Mouse (Mus musculus) hindbrain, embryonic 13.5 days (tissue): ENCODE measurements at regions not wholly inside any gene's neighbourhood (a gene's known extent, or its start where the extent isn't known, plus 50 kb on each side); places are given as distances from the start of the nearest gene placed in this dataset.

Experiments
- ATAC-seq: fragments of 200-750 bp; cut with Nextera tagmentation; 2 replicates; pipeline ENCODE4 v1.8.0; 2017; ENCODE audit warnings: moderate TSS enrichment; ENCODE audit not compliant: low FRiP score
- H3K27ac ChIP-seq: fragments of 300-500 bp; sonication (generic); 2 replicates; pipeline ENCODE4 v1.5.1; 2015; ENCODE audit warnings: inconsistent platforms, mild to moderate bottlenecking, moderate library complexity
- H3K27me3 ChIP-seq: fragments of 300-500 bp; sonication (generic); 2 replicates; pipeline ENCODE4 v1.6.1; 2015; ENCODE audit warnings: mild to moderate bottlenecking, inconsistent platforms
- H3K36me3 ChIP-seq: fragments of 300-500 bp; sonication (generic); 2 replicates; pipeline ENCODE4 v1.6.1; 2015; ENCODE audit warnings: mild to moderate bottlenecking, inconsistent platforms
- H3K4me1 ChIP-seq: fragments of 300-500 bp; sonication (generic); replicated peaks from 2 replicates; pipeline ENCODE4 v1.6.1; 2015; ENCODE audit warnings: inconsistent platforms
- H3K4me2 ChIP-seq: fragments of 300-500 bp; sonication (generic); 2 replicates; pipeline ENCODE4 v1.6.1; 2015; ENCODE audit warnings: inconsistent platforms, mild to moderate bottlenecking, moderate library complexity
- H3K4me3 ChIP-seq: fragments of 300-500 bp; sonication (generic); 2 replicates; pipeline ENCODE4 v1.5.1; 2015; ENCODE audit warnings: mild to moderate bottlenecking, inconsistent platforms
- H3K9ac ChIP-seq: fragments of 300-500 bp; sonication (generic); 2 replicates; pipeline ENCODE4 v1.6.1; 2015; ENCODE audit warnings: mild to moderate bottlenecking, inconsistent platforms
- H3K9me3 ChIP-seq: fragments of 300-500 bp; sonication (generic); 2 replicates; pipeline ENCODE4 v1.6.1; 2016; ENCODE audit warnings: inconsistent platforms
- WGBS: fragments of 180-500 bp; shearing (Covaris S2); methylation state at CpG from one replicate; pipeline ENCODE4 v1.1.7; 2015; 5-methylcytosine and 5-hydroxymethylcytosine counted together

GRCm38 (mm10) chr1:71937168-71937567 is 274.9 kb downstream of the Mreg start:
- ATAC-seq, result no peak
- H3K9ac ChIP-seq, result no peak overlapping the region
- no peak overlapping the region for H3K4me3 ChIP-seq
- H3K4me1 ChIP-seq, result 0 out of 2 replicates have a peak, but pooled peaks cover 14% of the 10 kb centered on the region
- WGBS, result 74% methylated on average over 3 of the region's 3 CpGs
- no peaks in the 10 kb centered on the region for H3K27me3 ChIP-seq
- H3K9me3 ChIP-seq, result no peaks in the 10 kb centered on the region
- H3K36me3 ChIP-seq, result no peaks in the 10 kb centered on the region
- no peak overlapping the region for H3K27ac ChIP-seq
- no peak overlapping the region for H3K4me2 ChIP-seq

GRCm38 (mm10) chr1:71936501-71937129 is 275.5 kb downstream of the Mreg start:
- H3K36me3 ChIP-seq, result no peaks in the 10 kb centered on the region
- H3K4me3 ChIP-seq, result no peak overlapping the region
- no peak overlapping the region for H3K9ac ChIP-seq
- 0 out of 2 replicates have a peak, but pooled peaks cover 14% of the 10 kb centered on the region for H3K4me1 ChIP-seq
- H3K9me3 ChIP-seq, result no peaks in the 10 kb centered on the region
- WGBS, result 67% methylated on average over 5 of the region's 5 CpGs
- no peak overlapping the region for H3K27ac ChIP-seq
- ATAC-seq, result no peak
- H3K27me3 ChIP-seq, result no peaks in the 10 kb centered on the region
- H3K4me2 ChIP-seq, result no peak overlapping the region

DNA sequence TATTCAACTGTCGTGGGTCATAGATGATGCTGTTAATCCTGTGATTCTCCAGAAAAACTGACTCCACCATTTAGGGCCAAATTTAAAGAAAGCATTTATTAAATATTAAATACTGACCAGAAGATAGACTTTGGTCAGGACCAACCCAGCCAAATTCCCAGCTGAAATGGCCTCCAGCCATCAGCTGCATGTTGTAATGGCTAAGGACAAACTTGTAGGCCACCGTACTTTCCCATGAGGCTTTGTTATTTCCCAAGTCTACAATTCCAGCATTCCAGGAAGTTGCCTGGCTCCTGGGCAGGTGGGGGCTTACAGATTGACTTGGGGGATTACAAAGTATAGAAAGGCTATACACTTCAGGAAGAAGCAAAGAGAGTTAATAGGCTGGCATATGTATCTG is 272.5 kb upstream of the Fn1 start:
- WGBS, result 97% methylated on average over 2 of the region's 2 CpGs
- ATAC-seq, result no peak
- Histone ChIP-seq H3K4me3 (no peak overlapping the region), H3K9me3 (no peaks in the 10 kb centered on the region), H3K9ac (no peak overlapping the region), H3K4me1 (no peaks in the 10 kb centered on the region), H3K36me3 (no peaks in the 10 kb centered on the region), H3K4me2 (no peak overlapping the region), H3K27me3 (no peaks in the 10 kb centered on the region), H3K27ac (no peak overlapping the region)

DNA sequence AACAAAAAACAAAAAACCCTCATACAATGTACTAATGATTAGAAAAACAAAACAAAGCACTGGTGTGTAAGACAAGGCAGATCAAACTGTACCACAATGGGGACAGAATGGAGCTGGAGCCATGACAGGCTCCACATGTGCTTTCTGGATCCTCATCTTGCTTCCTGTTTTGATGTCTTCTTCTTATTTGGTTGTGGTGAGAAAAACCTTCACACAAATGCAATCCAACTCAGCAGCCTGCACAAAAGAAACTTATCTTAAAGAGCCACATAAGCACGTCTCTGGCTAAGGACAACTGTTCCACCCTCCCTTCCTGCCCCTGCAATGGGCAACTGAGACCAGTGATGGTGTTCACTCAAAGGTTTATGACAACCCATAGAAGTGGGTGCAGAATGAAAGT is 271.9 kb upstream of the Fn1 start:
- no peaks in the 10 kb centered on the region for H3K4me1 ChIP-seq
- no peak overlapping the region for H3K9ac ChIP-seq
- WGBS, result 83% methylated on average over 1 of the region's 1 CpGs
- no peak overlapping the region for H3K27ac ChIP-seq
- no peaks in the 10 kb centered on the region for H3K27me3 ChIP-seq
- no peaks in the 10 kb centered on the region for H3K36me3 ChIP-seq
- H3K4me2 ChIP-seq, result no peak overlapping the region
- ATAC-seq, result no peak
- no peaks in the 10 kb centered on the region for H3K9me3 ChIP-seq
- no peak overlapping the region for H3K4me3 ChIP-seq

DNA sequence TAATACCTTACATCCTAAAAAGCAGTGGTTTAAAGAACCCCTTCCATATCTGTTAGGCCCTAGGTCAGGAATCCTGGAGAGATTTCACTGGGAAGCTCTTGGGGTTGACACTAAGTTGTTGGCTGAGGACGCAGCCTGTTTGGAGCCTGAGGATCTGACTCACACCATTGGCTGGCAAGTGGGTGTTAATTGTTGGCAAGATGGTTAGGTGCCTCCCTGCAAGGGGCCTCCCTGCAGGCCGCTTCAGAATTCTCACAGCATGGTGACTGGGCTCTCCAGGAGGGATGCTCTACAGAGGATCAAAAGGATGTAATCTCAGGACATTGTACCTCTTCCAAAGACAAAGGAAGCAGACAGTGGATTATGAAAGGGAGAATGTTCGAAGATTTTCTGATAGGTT is 270.7 kb upstream of the Fn1 start:
- no peak overlapping the region for H3K9ac ChIP-seq
- H3K36me3 ChIP-seq, result no peaks in the 10 kb centered on the region
- no peak overlapping the region for H3K27ac ChIP-seq
- ATAC-seq, result no peak
- no peaks in the 10 kb centered on the region for H3K4me1 ChIP-seq
- WGBS, result 46% methylated on average over 3 of the region's 3 CpGs
- no peaks in the 10 kb centered on the region for H3K9me3 ChIP-seq
- H3K4me2 ChIP-seq, result no peak overlapping the region
- H3K4me3 ChIP-seq, result no peak overlapping the region
- H3K27me3 ChIP-seq, result no peaks in the 10 kb centered on the region

- Histone ChIP-seq H3K4me2 (no peak overlapping the region), H3K27ac (no peak overlapping the region), H3K9ac (no peak overlapping the region), H3K9me3 (0 out of 2 replicates have a peak, but pooled peaks cover 4% of the 10 kb centered on the region), H3K4me1 (no peaks in the 10 kb centered on the region), H3K36me3 (no peaks in the 10 kb centered on the region), H3K4me3 (no peak overlapping the region), H3K27me3 (no peaks in the 10 kb centered on the region)
- no peak for ATAC-seq
- WGBS, result 90% methylated on average over 2 of the region's 2 CpGs
Measured at GRCm38 (mm10) chr1:71921456-71921855, 268.5 kb upstream of the Fn1 start.

- no peak overlapping the region for H3K27ac ChIP-seq
- no peak for ATAC-seq
- 0 out of 2 replicates have a peak, but pooled peaks cover 4% of the 10 kb centered on the region for H3K9me3 ChIP-seq
- 95% methylated on average over 2 of the region's 2 CpGs for WGBS
- H3K4me3 ChIP-seq, result no peak overlapping the region
- H3K27me3 ChIP-seq, result no peaks in the 10 kb centered on the region
- no peak overlapping the region for H3K9ac ChIP-seq
- no peaks in the 10 kb centered on the region for H3K4me1 ChIP-seq
- H3K36me3 ChIP-seq, result no peaks in the 10 kb centered on the region
- no peak overlapping the region for H3K4me2 ChIP-seq
Measured at GRCm38 (mm10) chr1:71919891-71920290, 266.9 kb upstream of the Fn1 start.

- Histone ChIP-seq H3K27ac (no peak overlapping the region), H3K27me3 (no peaks in the 10 kb centered on the region), H3K9me3 (0 out of 2 replicates have a peak, but pooled peaks cover 4% of the 10 kb centered on the region), H3K9ac (no peak overlapping the region), H3K4me2 (no peak overlapping the region), H3K4me1 (peaks cover 4% of the 10 kb centered on the region; the same call in 1 of the 2 replicates), H3K36me3 (no peaks in the 10 kb centered on the region), H3K4me3 (no peak overlapping the region)
- WGBS, result 63% methylated on average over 2 of the region's 2 CpGs
- no peak for ATAC-seq
Measured at GRCm38 (mm10) chr1:71917021-71917420, 264.0 kb upstream of the Fn1 start.

GRCm38 (mm10) chr1:71914439-71914838 is 261.4 kb upstream of the Fn1 start:
- WGBS, result 96% methylated on average over 3 of the region's 3 CpGs
- H3K4me1 ChIP-seq, result peaks cover 4% of the 10 kb centered on the region; the same call in 1 of the 2 replicates
- no peak for ATAC-seq
- H3K4me3 ChIP-seq, result no peak overlapping the region
- H3K36me3 ChIP-seq, result no peaks in the 10 kb centered on the region
- 0 out of 2 replicates have a peak, but pooled peaks cover 4% of the 10 kb centered on the region for H3K9me3 ChIP-seq
- H3K4me2 ChIP-seq, result no peak overlapping the region
- H3K9ac ChIP-seq, result no peak overlapping the region
- no peaks in the 10 kb centered on the region for H3K27me3 ChIP-seq
- H3K27ac ChIP-seq, result no peak overlapping the region

GRCm38 (mm10) chr1:71913221-71913620 is 260.2 kb upstream of the Fn1 start:
- Histone ChIP-seq H3K36me3 (no peaks in the 10 kb centered on the region), H3K4me2 (no peak overlapping the region)
- 65% methylated on average over 5 of the region's 5 CpGs for WGBS

DNA sequence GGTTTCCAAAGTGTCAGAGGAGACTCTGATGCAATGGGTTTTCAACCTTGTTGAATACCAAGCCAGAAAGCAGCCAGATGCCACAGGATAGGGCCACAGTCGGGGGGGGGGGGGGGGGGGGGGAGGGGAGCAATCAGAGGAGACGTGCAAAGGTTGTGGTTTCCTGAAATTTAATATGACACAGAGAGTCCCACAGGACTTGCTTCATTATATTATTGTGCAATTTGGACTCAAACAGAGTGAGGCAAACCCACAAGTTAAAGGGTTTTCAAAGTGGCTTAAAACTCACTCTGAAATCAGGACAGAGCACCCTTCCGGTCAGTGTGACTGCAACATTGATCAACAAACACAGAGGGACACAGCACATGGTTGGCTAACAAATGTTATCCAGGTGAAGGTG is 259.4 kb upstream of the Fn1 start:
- no peak for ATAC-seq
- H3K27me3 ChIP-seq, result no peaks in the 10 kb centered on the region

More at GRCm38 (mm10) chr1:71913221-71913620, 260.2 kb upstream of the Fn1 start:
- Histone ChIP-seq H3K27me3 (no peaks in the 10 kb centered on the region), H3K9me3 (no peaks in the 10 kb centered on the region), H3K4me1 (peaks cover 4% of the 10 kb centered on the region; the same call in 1 of the 2 replicates), H3K9ac (no peak overlapping the region), H3K4me3 (no peak overlapping the region), H3K27ac (no peak overlapping the region)
- ATAC-seq, result no peak

DNA sequence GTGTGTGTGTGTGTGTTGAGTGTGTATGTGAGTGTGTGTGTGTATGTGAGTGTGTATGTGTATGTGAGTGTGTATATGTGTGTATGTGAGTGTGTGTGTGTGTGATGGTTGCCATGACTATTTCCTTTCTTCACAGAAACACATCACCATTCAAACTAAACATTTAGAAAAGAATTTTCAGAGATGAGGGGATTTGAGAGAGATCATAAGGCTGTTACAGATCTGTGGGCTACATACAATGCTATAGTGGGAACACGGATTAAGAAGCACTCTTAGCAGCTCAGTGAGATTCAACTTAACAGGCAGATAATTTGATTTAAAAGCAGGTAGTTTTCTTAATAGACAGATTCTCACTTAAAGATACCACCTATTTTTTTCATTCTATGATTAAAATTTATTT is 257.1 kb upstream of the Fn1 start:
- Histone ChIP-seq H3K9me3 (no peaks in the 10 kb centered on the region), H3K4me3 (no peak overlapping the region), H3K36me3 (no peaks in the 10 kb centered on the region), H3K4me2 (no peak overlapping the region), H3K27ac (no peak overlapping the region), H3K9ac (no peak overlapping the region), H3K27me3 (no peaks in the 10 kb centered on the region), H3K4me1 (peaks cover 4% of the 10 kb centered on the region; the same call in 1 of the 2 replicates)
- 86% methylated on average over 1 of the region's 1 CpGs for WGBS
- ATAC-seq, result no peak

More for the DNA sequence above, 259.4 kb upstream of the Fn1 start:
- Histone ChIP-seq H3K9ac (no peak overlapping the region), H3K36me3 (no peaks in the 10 kb centered on the region), H3K9me3 (no peaks in the 10 kb centered on the region), H3K4me2 (no peak overlapping the region), H3K4me1 (peaks cover 4% of the 10 kb centered on the region; the same call in 1 of the 2 replicates), H3K27ac (no peak overlapping the region), H3K4me3 (no peak overlapping the region)
- WGBS, result 47% methylated on average over 3 of the region's 3 CpGs

GRCm38 (mm10) chr1:71909508-71910124 is 256.6 kb upstream of the Fn1 start:
- Histone ChIP-seq H3K9ac (no peak overlapping the region), H3K27me3 (no peaks in the 10 kb centered on the region), H3K4me3 (no peak overlapping the region), H3K27ac (no peak overlapping the region), H3K9me3 (no peaks in the 10 kb centered on the region), H3K4me2 (no peak overlapping the region), H3K36me3 (no peaks in the 10 kb centered on the region), H3K4me1 (peaks cover 4% of the 10 kb centered on the region; the same call in 1 of the 2 replicates)
- ATAC-seq, result no peak
- 73% methylated on average over 11 of the region's 11 CpGs for WGBS
